Mouse (Mus musculus) hematopoietic stem cell, adult 5-6 weeks (primary cell): ENCODE data around the gene Phlda1. TPM values are rescaled to one million over a fixed set of nuclear protein-coding genes. Genes with fewer than 3 reads are reported as not detected.

Source experiments
- ATAC-seq, 2 experiments: fragments of 125-278 bp in 1 of 2; replicated peaks in 1 of 2; 2 replicates each; pipeline ENCODE4 v1.8.0; 2016 to 2017; ENCODE audit warnings: inconsistent platforms in 2 of 2, mild to moderate bottlenecking in 2 of 2, moderate number of reproducible peaks in 2 of 2, low read depth in 1 of 2, moderate TSS enrichment in 1 of 2; ENCODE audit not compliant: low FRiP score in 2 of 2, poor library complexity in 2 of 2, severe bottlenecking in 2 of 2, insufficient read depth in 1 of 2, low TSS enrichment in 1 of 2
- total RNA-seq: library from RNA; stranded (forward); fragments of 172-1452, 232-1000 nt; gene quantifications from 2 replicates; pipeline ENCODE4 v1.2.3, GENCODE M21; 2017

The Phlda1 gene
- total RNA-seq, 1 experiment from 2014 or later = 3.4 TPM

GRCm38 (mm10) chr10:111495888-111496287 lies 10.2 kb upstream of the Phlda1 start:
- no peak for ATAC-seq

GRCm38 (mm10) chr10:111499892-111500291 lies 6.2 kb upstream of the Phlda1 start:
- ATAC-seq = no peak

- ATAC-seq = peak in 1 of 2 experiments; percentile 41; a peak in 1 of 4 replicates
Measured at GRCm38 (mm10) chr10:111503071-111503470, 3.0 kb upstream of the Phlda1 start.

GRCm38 (mm10) chr10:111503716-111504115 lies 2.4 kb upstream of the Phlda1 start:
- ATAC-seq = no peak

GRCm38 (mm10) chr10:111504606-111505005 lies 1.5 kb upstream of the Phlda1 start:
- no peak for ATAC-seq

- no peak for ATAC-seq
Measured at GRCm38 (mm10) chr10:111505406-111505805, 680 bp upstream of the Phlda1 start.

GRCm38 (mm10) chr10:111506926-111507459 lies 907 bp downstream of the Phlda1 start:
- peak in 1 of 2 experiments; percentile 10; a peak in 2 of 4 replicates for ATAC-seq

GRCm38 (mm10) chr10:111507460-111508211 lies 1.6 kb downstream of the Phlda1 start:
- peak; percentile 23 to 24; a peak in 2 of 4 replicates for ATAC-seq

- no peak for ATAC-seq
Measured at GRCm38 (mm10) chr10:111508324-111509080, 2.4 kb downstream of the Phlda1 start.

GRCm38 (mm10) chr10:111509103-111509784 lies 3.2 kb downstream of the Phlda1 start:
- no peak for ATAC-seq

GRCm38 (mm10) chr10:111509981-111510380 lies 3.9 kb downstream of the Phlda1 start:
- ATAC-seq = no peak

- ATAC-seq = no peak
Measured at GRCm38 (mm10) chr10:111510798-111511197, 4.7 kb downstream of the Phlda1 start.

GRCm38 (mm10) chr10:111512036-111512568 lies 6.0 kb downstream of the Phlda1 start:
- ATAC-seq = no peak

GRCm38 (mm10) chr10:111514282-111514885 lies 8.3 kb downstream of the Phlda1 start:
- ATAC-seq = no peak

GRCm38 (mm10) chr10:111515071-111516010 lies 9.3 kb downstream of the Phlda1 start:
- no peak for ATAC-seq

GRCm38 (mm10) chr10:111516172-111516588 lies 10.1 kb downstream of the Phlda1 start:
- peak; percentile 77 to 91 for ATAC-seq
